Comparison of ENCODE assay signal across 29 mouse cellular contexts in the genomic region with DNA sequence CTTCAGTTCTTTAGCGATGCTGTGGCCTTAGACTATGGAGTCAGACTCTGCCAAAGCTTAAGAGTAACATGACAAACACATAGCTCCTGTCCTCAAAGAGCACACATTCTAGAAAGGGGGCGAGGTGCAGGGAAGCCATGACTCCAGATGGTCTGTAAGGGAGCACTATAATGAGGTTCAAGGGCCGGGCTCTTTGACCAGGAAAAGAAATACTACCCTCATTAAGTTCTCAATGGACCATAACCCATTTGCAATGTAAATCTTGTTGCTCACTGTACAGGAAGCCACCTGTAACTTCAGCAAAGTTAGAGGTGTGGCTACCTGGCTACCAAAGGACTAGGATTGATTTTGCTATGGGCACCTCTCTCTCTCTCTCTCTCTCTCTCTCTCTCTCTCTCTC. TPM values are rescaled to one million over a fixed set of nuclear protein-coding genes. Genes with fewer than 3 reads are reported as not detected.
DNase-seq lines count a peak whose midpoint lies in the region; ATAC-seq lines count a peak whose summit lies in the region.
"Had no signal": no experiment of that assay in that cellular context is flagged by ENCODE, and none has a peak within 500 bp of the region (broad histone marks: within the 10 kb centered on the region; RNA-seq: fewer than 3 reads in every experiment).

No protein-coding gene starts in this region.

- no peaks in the 10 kb centered on the region for H3K4me1 ChIP-seq in midbrain, embryonic 11.5 days (ENCODE audit: control insufficient read depth, insufficient read depth, low read length)
- peaks cover 4% of the 10 kb centered on the region; the same call in 1 of the 2 replicates for H3K4me1 ChIP-seq in midbrain, embryonic 13.5 days (replicated peaks)
- H3K4me1 ChIP-seq in kidney, embryonic 16.5 days (ENCODE audit: insufficient read depth, low read length): 0 out of 2 replicates have a peak, but pooled peaks cover 3% of the 10 kb centered on the region
- H3K4me1 ChIP-seq: embryonic facial prominence, embryonic 15.5 days had no signal

- H3K4me2 ChIP-seq in midbrain, embryonic 11.5 days: no peak overlapping the region
- H3K4me2 ChIP-seq in midbrain, embryonic 13.5 days (replicated peaks): no peak overlapping the region
- H3K4me2 ChIP-seq in kidney, embryonic 16.5 days (replicated peaks; ENCODE audit: low read depth, low read length): no peak overlapping the region
- H3K4me2 ChIP-seq: embryonic facial prominence, embryonic 12.5 days; embryonic facial prominence, embryonic 15.5 days; hindbrain, embryonic 14.5 days had no signal

- H3K36me3 ChIP-seq in midbrain, embryonic 11.5 days (ENCODE audit: control insufficient read depth, insufficient read depth, low read length): no peaks in the 10 kb centered on the region
- H3K36me3 ChIP-seq in midbrain, embryonic 13.5 days: no peaks in the 10 kb centered on the region
- no peaks in the 10 kb centered on the region for H3K36me3 ChIP-seq in kidney, embryonic 16.5 days (ENCODE audit: insufficient read depth, low read length)
- H3K36me3 ChIP-seq: embryonic facial prominence, embryonic 12.5 days; embryonic facial prominence, embryonic 15.5 days; heart, embryonic 12.5 days; heart, embryonic 15.5 days had no signal

- no peak overlapping the region for H3K27ac ChIP-seq in midbrain, embryonic 11.5 days (ENCODE audit: low read depth, low read length)
- no peak overlapping the region for H3K27ac ChIP-seq in midbrain, embryonic 13.5 days
- H3K27ac ChIP-seq in kidney, embryonic 16.5 days (ENCODE audit: low read length): no peak overlapping the region
- H3K27ac ChIP-seq: embryonic facial prominence, embryonic 12.5 days; embryonic facial prominence, embryonic 15.5 days; gastrocnemius, adult 2 months; heart, embryonic 15.5 days; hindbrain, embryonic 14.5 days; hindbrain, postnatal 0 days had no signal

- H3K9ac ChIP-seq in midbrain, embryonic 11.5 days (ENCODE audit: low read length): no peak overlapping the region
- H3K9ac ChIP-seq in midbrain, embryonic 13.5 days (replicated peaks): no peak overlapping the region
- H3K9ac ChIP-seq in kidney, embryonic 16.5 days (replicated peaks; ENCODE audit: low read length): no peak overlapping the region
- H3K9ac ChIP-seq: embryonic facial prominence, embryonic 12.5 days; embryonic facial prominence, embryonic 15.5 days; forebrain, postnatal 0 days; heart, embryonic 12.5 days; heart, embryonic 15.5 days; hindbrain, embryonic 14.5 days had no signal

- no peak overlapping the region for H3K4me3 ChIP-seq in midbrain, embryonic 11.5 days (ENCODE audit: low read depth, low read length)
- H3K4me3 ChIP-seq in midbrain, embryonic 13.5 days (replicated peaks): no peak overlapping the region
- no peak overlapping the region for H3K4me3 ChIP-seq in kidney, embryonic 16.5 days (ENCODE audit: low read length)
- H3K4me3 ChIP-seq: embryonic facial prominence, embryonic 12.5 days; embryonic facial prominence, embryonic 15.5 days; gastrocnemius, adult 2 months had no signal

- DNase-seq in kidney, adult 11 months: peak; percentile 31
- DNase-seq in kidney, postnatal 25 days: no peak
- DNase-seq in midbrain, embryonic 11.5 days (ENCODE audit: low spot score, missing footprints): peak; percentile 65
- DNase-seq in cerebellum, adult 9-11 months: no peak
- DNase-seq in adrenal gland, postnatal 10 days: no peak
- DNase-seq: adrenal gland, adult 2 months; adrenal gland, postnatal 25 days; cerebellum, adult 18-20 months; cerebellum, adult 9-10 months; cerebellum, postnatal 25 days; forebrain, postnatal 0 days; gastrocnemius, adult 2 months; gastrocnemius, postnatal 14 days; heart, adult 18-20 months; heart, postnatal 10 days; heart, postnatal 4 days had no signal

- ATAC-seq in midbrain, embryonic 11.5 days (ENCODE audit: low FRiP score): no peak
- ATAC-seq in midbrain, embryonic 13.5 days: no peak
- ATAC-seq in kidney, embryonic 16.5 days (ENCODE audit: low FRiP score, low TSS enrichment): peak; percentile 69; the same call in 1 of the 2 replicates
- ATAC-seq: CD4-positive, CD25-positive, alpha-beta regulatory T cell, adult 4 months; forebrain, embryonic 14.5 days; forebrain, postnatal 0 days; hindbrain, postnatal 0 days had no signal

- whole genome bisulfite sequencing in midbrain, embryonic 11.5 days: 92% methylated on average over 3 of the region's 3 CpGs
- WGBS in midbrain, embryonic 13.5 days: 84% methylated on average over 3 of the region's 3 CpGs
- 42% methylated on average over 3 of the region's 3 CpGs for WGBS in kidney, embryonic 16.5 days

- H3K9me3 ChIP-seq in midbrain, embryonic 11.5 days (ENCODE audit: control insufficient read depth, low read length): no peaks in the 10 kb centered on the region
- H3K9me3 ChIP-seq in midbrain, embryonic 13.5 days: no peaks in the 10 kb centered on the region
- H3K9me3 ChIP-seq in kidney, embryonic 16.5 days (ENCODE audit: low read length): no peaks in the 10 kb centered on the region
- H3K9me3 ChIP-seq: embryonic facial prominence, embryonic 12.5 days; embryonic facial prominence, embryonic 15.5 days; heart, embryonic 12.5 days; heart, embryonic 15.5 days had no signal

- H3K27me3 ChIP-seq in midbrain, embryonic 11.5 days (ENCODE audit: control insufficient read depth, insufficient read depth, low read length): no peaks in the 10 kb centered on the region
- H3K27me3 ChIP-seq in midbrain, embryonic 13.5 days: no peaks in the 10 kb centered on the region; the same call in 1 of the 2 replicates
- peaks cover 26% of the 10 kb centered on the region for H3K27me3 ChIP-seq in kidney, embryonic 16.5 days (ENCODE audit: insufficient read depth, low read length)
- H3K27me3 ChIP-seq: embryonic facial prominence, embryonic 12.5 days; embryonic facial prominence, embryonic 15.5 days; heart, embryonic 12.5 days; heart, embryonic 15.5 days had no signal

RNA-seq across cellular contexts. Expression of gene Cpvl, which starts 8.8 kb away (rescaled TPM):
- polyA plus RNA-seq in midbrain, embryonic 11.5 days (2014; fragmentation: Nextera tagmentation; extraction: Ambion mirVana): 0.11 TPM in 1 of 2 replicates, not detected in the other
- 0.13 TPM in 1 of 2 replicates, not detected in the other for polyA plus RNA-seq in midbrain, embryonic 13.5 days (2015; fragmentation: Nextera tagmentation; extraction: Ambion mirVana)
- 0.35 TPM in 2 replicates for polyA plus RNA-seq in kidney, embryonic 16.5 days (2015; fragmentation: Nextera tagmentation; extraction: Ambion mirVana)
- not detected for total RNA-seq in adrenal gland, postnatal 10 days (2021)
- total RNA-seq: adrenal gland, adult 2 months; adrenal gland, postnatal 25 days; forebrain, postnatal 0 days; gastrocnemius, adult 2 months; gastrocnemius, postnatal 14 days; heart, adult 18-20 months; heart, postnatal 10 days; heart, postnatal 4 days; hindbrain, postnatal 0 days; MEL had no signal
- polyA plus RNA-seq: adrenal gland, adult 2 months; C2C12; CD4-positive, CD25-positive, alpha-beta regulatory T cell, adult 4 months; embryonic facial prominence, embryonic 12.5 days; embryonic facial prominence, embryonic 15.5 days; forebrain, embryonic 14.5 days; frontal cortex, adult 2 months; heart, embryonic 12.5 days; heart, embryonic 15.5 days; hindbrain, embryonic 14.5 days had no signal

RNA-seq across cellular contexts. Expression of gene Chn2, which starts 52.1 kb away (rescaled TPM):
- polyA plus RNA-seq in midbrain, embryonic 11.5 days (2014; fragmentation: Nextera tagmentation; extraction: Ambion mirVana): 23.2 and 26.0 TPM in 2 replicates
- polyA plus RNA-seq in midbrain, embryonic 13.5 days (2015; fragmentation: Nextera tagmentation; extraction: Ambion mirVana): 28.8 and 29.1 TPM in 2 replicates
- 17.1 and 17.3 TPM in 2 replicates for polyA plus RNA-seq in kidney, embryonic 16.5 days (2015; fragmentation: Nextera tagmentation; extraction: Ambion mirVana)
- 10 to 100 TPM in 1 of 2 experiments, 1 to 10 TPM in 1; 9.5 to 12.2 TPM for total RNA-seq in adrenal gland, postnatal 10 days (2021)
- total RNA-seq: MEL had no signal

Comparison
In these comparisons a context has a peak if more than half of its experiments do, and no peak if none do; other contexts are left out.
1. DNase-seq: peak in kidney, adult 11 months (single experiment) and midbrain, embryonic 11.5 days (single experiment); none in kidney, postnatal 25 days (0 of 2), cerebellum, adult 9-11 months (single experiment) and adrenal gland, postnatal 10 days (single experiment).